Mouse (Mus musculus) heart, adult 2 months (tissue): ENCODE data around the gene Slc22a21. TPM values are rescaled to one million over a fixed set of nuclear protein-coding genes. Genes with fewer than 3 reads are reported as not detected.

Experiments
- DNase-seq, 2 experiments: peaks; one replicate each; pipeline ENCODE4 v3.0.0; 2021
- H3K27ac ChIP-seq: fragments of 200-600 bp; 2 replicates; pipeline ENCODE4 v1.8.1; 2022
- H3K27me3 ChIP-seq: fragments of 200-500 bp; 2 replicates; pipeline ENCODE4 v1.6.1; 2012; ENCODE audit warnings: mild to moderate bottlenecking, low read length, inconsistent platforms, mixed read lengths; ENCODE audit not compliant: control insufficient read depth, insufficient read depth
- H3K36me3 ChIP-seq: fragments of 200-500 bp; 2 replicates; pipeline ENCODE4 v1.6.1; 2012; ENCODE audit warnings: low read length, inconsistent platforms; ENCODE audit not compliant: control insufficient read depth, insufficient read depth
- H3K4me1 ChIP-seq: fragments of 200-500 bp; 2 replicates; pipeline ENCODE4 v1.6.1; 2011; ENCODE audit warnings: low read length; ENCODE audit not compliant: control insufficient read depth, insufficient read depth
- H3K4me3 ChIP-seq: fragments of 200-600 bp; 2 replicates; pipeline ENCODE4 v1.8.1; 2022
- H3K79me2 ChIP-seq: fragments of 200-500 bp; replicated peaks from 2 replicates; pipeline ENCODE4 v1.6.1; 2012; ENCODE audit warnings: mild to moderate bottlenecking, inconsistent platforms, low read length, moderate library complexity, mixed read lengths; ENCODE audit not compliant: control insufficient read depth, insufficient read depth
- H3K9ac ChIP-seq: fragments of 200-500 bp; 2 replicates; pipeline ENCODE4 v1.6.1; 2012; ENCODE audit warnings: low read depth, mild to moderate bottlenecking, control low read depth, inconsistent platforms, low read length, mixed read lengths
- CTCF ChIP-seq: fragments of 200-600 bp; IDR thresholded peaks from 2 replicates; pipeline ENCODE4 v1.8.1; 2022; ENCODE audit warnings: antibody characterized with exemption, mild to moderate bottlenecking, moderate library complexity
- EP300 ChIP-seq: fragments of 200-500 bp; IDR thresholded peaks from 2 replicates; pipeline ENCODE4 v1.6.1; 2011; ENCODE audit warnings: low read depth, low read length, control low read depth; ENCODE audit not compliant: insufficient read depth
- POLR2A ChIP-seq: fragments of 200-500 bp; IDR thresholded peaks from 2 replicates; pipeline ENCODE4 v1.6.1; 2011; ENCODE audit warnings: mild to moderate bottlenecking, low read depth, low read length, control low read depth; ENCODE audit not compliant: insufficient read depth
- WGBS: fragments of 180-500 bp; shearing (Covaris S2); methylation state at CpG from one replicate; pipeline ENCODE4 v1.1.7; 2018; 5-methylcytosine and 5-hydroxymethylcytosine counted together
- intact Hi-C: fragments of 180-260 bp; cut with DNase I; formaldehyde crosslinking; loops from one replicate; pipeline ENCODE4 v1.15.1; 2025
- polyA plus RNA-seq: library from polyadenylated mRNA; depleted of rRNA; stranded (reverse); fragments of >200 nt; gene quantifications from 2 replicates; pipeline ENCODE4 v1.2.3, GENCODE M21; 2012; rRNA removed
- total RNA-seq, 2 experiments: library from RNA; stranded (reverse); gene quantifications; 2 replicates each; pipeline ENCODE4 v1.2.3; 2021

Slc22a21 gene
- total and polyA plus RNA-seq, 3 experiments = 0.61 to 1.5 (median 1.3) TPM

- no peak overlapping the region for H3K4me3 ChIP-seq
- H3K27ac ChIP-seq = no peak overlapping the region
- no peak for TF ChIP-seq EP300
- DNase-seq = no peak
- H3K79me2 ChIP-seq = no peaks in the 10 kb centered on the region
- H3K36me3 ChIP-seq = no peaks in the 10 kb centered on the region
- WGBS = 94% methylated on average over 14 of the region's 14 CpGs
- intact Hi-C loops = no loop called here
- 0 out of 2 replicates have a peak, but pooled peaks cover 2% of the 10 kb centered on the region for H3K4me1 ChIP-seq
- H3K27me3 ChIP-seq = no peaks in the 10 kb centered on the region
- no peak overlapping the region for H3K9ac ChIP-seq
Measured at GRCm38 (mm10) chr11:53902741-53903140, 77.4 kb downstream of the Slc22a21 start.

DNA sequence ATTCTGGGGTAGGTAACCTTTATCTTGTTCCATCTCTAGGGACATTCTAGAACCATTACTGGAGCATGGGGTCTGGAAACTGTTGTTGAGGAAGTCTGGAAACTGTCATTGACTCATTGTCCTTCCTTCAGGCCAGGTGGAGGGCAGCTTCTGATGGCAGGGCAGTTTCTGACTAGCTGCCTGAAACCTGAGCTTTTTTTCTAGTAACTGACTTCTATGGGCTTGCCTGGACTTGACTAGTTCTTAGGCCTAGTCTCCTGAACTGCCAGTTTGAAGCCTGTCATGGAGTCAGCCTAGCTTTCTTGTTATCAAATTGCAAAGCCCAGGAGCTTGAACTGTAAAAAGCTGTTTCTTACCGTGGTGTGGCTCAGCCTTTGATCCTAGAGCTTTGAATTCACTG, 79.1 kb downstream of the Slc22a21 start:
- no peaks in the 10 kb centered on the region for H3K36me3 ChIP-seq
- 0 out of 2 replicates have a peak, but pooled peaks cover 2% of the 10 kb centered on the region for H3K4me1 ChIP-seq
- H3K79me2 ChIP-seq = no peaks in the 10 kb centered on the region
- H3K4me3 ChIP-seq = no peak overlapping the region
- H3K27ac ChIP-seq = no peak overlapping the region
- 61% methylated on average over 1 of the region's 1 CpGs for WGBS
- H3K9ac ChIP-seq = no peak overlapping the region
- TF ChIP-seq EP300 (no peak), POLR2A (no peak)
- no peaks in the 10 kb centered on the region for H3K27me3 ChIP-seq
- no peak for DNase-seq
- intact Hi-C loops = no loop called here

DNA sequence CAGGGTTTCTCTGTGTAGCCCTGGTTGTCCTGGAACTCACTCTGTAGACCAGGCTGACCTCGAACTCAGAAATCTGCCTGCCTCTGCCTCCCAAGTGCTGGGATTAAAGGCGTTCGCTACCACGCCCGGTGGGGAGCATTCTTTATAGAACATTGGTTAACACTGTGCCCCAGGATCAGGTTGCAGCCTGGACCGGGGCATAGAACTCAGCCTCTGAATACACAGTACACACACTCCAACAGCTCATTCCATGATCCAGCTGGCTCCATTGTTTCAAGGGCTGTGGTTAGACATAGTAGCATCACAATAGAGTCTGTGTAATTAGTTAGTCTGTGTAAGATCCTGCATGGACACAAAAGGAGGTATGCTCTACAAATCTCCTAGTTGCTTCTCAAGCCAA, 80.2 kb downstream of the Slc22a21 start:
- intact Hi-C loops = no loop called here
- H3K4me1 ChIP-seq = 0 out of 2 replicates have a peak, but pooled peaks cover 2% of the 10 kb centered on the region
- WGBS = 91% methylated on average over 6 of the region's 6 CpGs
- TF ChIP-seq CTCF (no peak), EP300 (no peak), POLR2A (no peak)
- no peak overlapping the region for H3K27ac ChIP-seq
- no peak overlapping the region for H3K9ac ChIP-seq
- H3K36me3 ChIP-seq = no peaks in the 10 kb centered on the region
- no peaks in the 10 kb centered on the region for H3K79me2 ChIP-seq
- no peak for DNase-seq
- no peak overlapping the region for H3K4me3 ChIP-seq
- no peaks in the 10 kb centered on the region for H3K27me3 ChIP-seq

Other genes with a start within 250 kb of the Slc22a21 start
- 10 to 100 TPM; 15.2 to 19.7 TPM for gene Irf1, start 210.3 kb downstream of the Slc22a21 start, total RNA-seq
- 20.5 and 28.6 TPM in 2 replicates for gene Irf1, start 210.3 kb downstream of the Slc22a21 start, polyA plus RNA-seq
- gene Gm17334, start 207.1 kb downstream of the Slc22a21 start, total RNA-seq = under 1 TPM in 1 of 2 experiments, not detected in 1; 0.47 TPM
- 1.4 and 1.8 TPM in 2 replicates for gene Gm17334, start 207.1 kb downstream of the Slc22a21 start, polyA plus RNA-seq
- 1 to 10 TPM; 2.6 TPM for gene Gm12216, start 121.1 kb downstream of the Slc22a21 start, total RNA-seq
- 4.4 and 5.5 TPM in 2 replicates for gene Gm12216, start 121.1 kb downstream of the Slc22a21 start, polyA plus RNA-seq
- gene Slc22a5, start 88.7 kb downstream of the Slc22a21 start, total RNA-seq = 10 to 100 TPM; 20.9 to 23.7 TPM
- gene Slc22a5, start 88.7 kb downstream of the Slc22a21 start, polyA plus RNA-seq = 21.6 and 31.4 TPM in 2 replicates
- 1 to 10 TPM; 5.1 to 5.5 TPM for gene Slc22a4, start 47.8 kb upstream of the Slc22a21 start, total RNA-seq
- 5.6 and 7.0 TPM in 2 replicates for gene Slc22a4, start 47.8 kb upstream of the Slc22a21 start, polyA plus RNA-seq
- gene Pdlim4, start 88.7 kb upstream of the Slc22a21 start, total RNA-seq = 10 to 100 TPM; 30.8 to 33.8 TPM
- 57.6 and 58.2 TPM in 2 replicates for gene Pdlim4, start 88.7 kb upstream of the Slc22a21 start, polyA plus RNA-seq
- 10 to 100 TPM; 59.9 to 63.6 TPM for gene P4ha2, start 119.8 kb upstream of the Slc22a21 start, total RNA-seq
- 37.4 and 62.3 TPM in 2 replicates for gene P4ha2, start 119.8 kb upstream of the Slc22a21 start, polyA plus RNA-seq